Mouse (Mus musculus): ENCODE data around the gene Apoc2.

Gene Apoc2

DNA sequence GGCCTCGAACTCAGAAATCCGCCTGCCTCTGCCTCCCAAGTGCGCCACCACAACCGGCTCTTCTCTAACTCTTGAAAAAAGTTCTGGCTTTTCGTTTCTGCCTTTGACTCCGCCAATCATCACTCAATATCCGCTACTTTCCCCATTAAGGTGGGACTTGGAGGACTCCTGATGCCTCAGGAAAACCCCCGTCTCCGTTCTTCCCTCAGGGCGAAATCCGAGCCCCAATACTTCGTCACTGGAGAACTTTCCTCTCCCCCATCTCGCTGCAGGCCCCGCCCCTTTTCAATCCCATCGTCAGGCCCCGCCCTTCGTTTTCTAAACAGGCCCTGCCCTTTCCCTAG is 49.6 kb downstream of the Apoc2 start:
- no peak for DNase-seq

DNA sequence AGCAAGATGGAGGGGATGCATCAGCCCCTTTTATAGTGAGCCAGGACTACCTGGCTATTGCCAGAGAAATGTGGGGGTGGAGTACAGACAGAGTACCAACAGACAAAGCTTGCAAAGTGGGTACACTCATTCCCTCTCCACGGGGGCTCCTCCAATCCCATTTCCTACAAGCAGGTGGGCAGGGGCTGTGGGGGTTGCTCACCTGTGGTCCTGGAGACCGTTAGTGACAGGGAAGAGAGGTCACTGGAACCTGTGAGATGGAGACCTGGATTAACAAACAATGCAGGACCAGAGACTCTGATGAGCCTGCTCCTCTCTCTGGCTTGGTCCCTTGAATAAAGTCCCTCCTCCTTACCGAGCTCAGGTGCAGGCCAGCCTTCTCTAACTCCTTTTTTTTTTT is 50.0 kb downstream of the Apoc2 start:
- no peak for DNase-seq

DNA sequence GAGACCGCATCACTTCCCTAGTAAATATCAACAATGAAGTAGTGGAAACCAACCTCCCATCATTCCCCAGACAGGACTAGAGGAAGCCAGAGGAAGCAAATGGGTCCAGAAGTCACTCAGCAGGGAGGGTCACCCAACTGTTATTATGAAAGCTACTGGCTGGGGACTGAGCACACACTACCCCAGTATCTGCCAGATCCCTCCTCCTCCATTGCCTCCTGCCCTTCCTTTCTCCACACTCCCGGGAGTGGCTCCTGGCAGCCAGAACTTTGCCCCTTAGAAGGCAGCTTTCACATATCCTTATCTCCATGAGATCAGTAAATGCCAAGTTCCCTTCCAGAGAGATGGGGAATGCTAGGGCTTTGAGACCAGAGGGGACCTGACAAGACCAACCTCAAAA is 54.3 kb downstream of the Apoc2 start:
- no peak for DNase-seq

GRCm38 (mm10) chr7:19622241-19622640 is 55.5 kb downstream of the Apoc2 start:
- DNase-seq = no peak

All from kidney, postnatal 4 days (tissue).